Mouse (Mus musculus): ENCODE results near the gene Stxbp5. TPM values are rescaled to one million over a fixed set of nuclear protein-coding genes. Genes with fewer than 3 reads are reported as not detected.

Gene Stxbp5
- polyA plus RNA-seq, 1 experiment from 2014 or later: 2.9 TPM

Other genes with a start within 250 kb of the Stxbp5 start
- gene Samd5, start 225.9 kb downstream of the Stxbp5 start, polyA plus RNA-seq (2015; fragmentation: Nextera tagmentation; extraction: Ambion mirVana): 2.3 and 4.3 TPM in 2 replicates